Mouse (Mus musculus) hindbrain, postnatal 0 days (tissue): ENCODE measurements around the gene Nrf1. TPM values are rescaled to one million over a fixed set of nuclear protein-coding genes. Genes with fewer than 3 reads are reported as not detected.

Experiments
- ATAC-seq: fragments of 200-750 bp; cut with Nextera tagmentation; 2 replicates; pipeline ENCODE4 v1.8.0; 2017; ENCODE audit warnings: mild to moderate bottlenecking, moderate TSS enrichment, moderate library complexity
- DNase-seq: peaks from one replicate; pipeline ENCODE4 v3.0.0-alpha.2; 2015; ENCODE audit warnings: low spot score
- H3K27ac ChIP-seq: fragments of 300-500 bp; sonication (generic); 2 replicates; pipeline ENCODE4 v1.5.1; 2014; ENCODE audit warnings: mild to moderate bottlenecking
- H3K27me3 ChIP-seq: fragments of 300-500 bp; sonication (generic); 2 replicates; pipeline ENCODE4 v1.6.1; 2014; ENCODE audit warnings: low read length, mixed read lengths; ENCODE audit not compliant: insufficient read depth
- H3K36me3 ChIP-seq: fragments of 300-500 bp; sonication (generic); 2 replicates; pipeline ENCODE4 v1.6.1; 2014; ENCODE audit warnings: low read length, mixed read lengths; ENCODE audit not compliant: insufficient read depth
- H3K4me1 ChIP-seq: fragments of 300-500 bp; sonication (generic); 2 replicates; pipeline ENCODE4 v1.6.1; 2014; ENCODE audit warnings: antibody characterized with exemption, low read length, mixed read lengths; ENCODE audit not compliant: insufficient read depth
- H3K4me2 ChIP-seq: fragments of 300-500 bp; sonication (generic); 2 replicates; pipeline ENCODE4 v1.6.1; 2014; ENCODE audit warnings: low read depth, mild to moderate bottlenecking, low read length, moderate library complexity, mixed read lengths
- H3K4me3 ChIP-seq: fragments of 300-500 bp; sonication (generic); 2 replicates; pipeline ENCODE4 v1.5.1; 2014; ENCODE audit warnings: low read length
- H3K9ac ChIP-seq: fragments of 300-500 bp; sonication (generic); replicated peaks from 2 replicates; pipeline ENCODE4 v1.6.1; 2014; ENCODE audit warnings: mild to moderate bottlenecking, low read length, moderate library complexity, mixed read lengths
- H3K9me3 ChIP-seq: fragments of 300-500 bp; sonication (generic); 2 replicates; pipeline ENCODE4 v1.6.1; 2016; ENCODE audit warnings: low read length, mixed read lengths
- CTCF ChIP-seq: IDR thresholded peaks from 2 replicates; pipeline ENCODE4 v1.5.1; 2016; ENCODE audit warnings: antibody characterized with exemption, control low read depth, low read depth
- WGBS: fragments of 180-500 bp; shearing (Covaris S2); extraction: QIAGEN DNeasy Blood & Tissue Kit; methylation state at CpG from one replicate; pipeline ENCODE4 v1.1.7; 2014; 5-methylcytosine and 5-hydroxymethylcytosine counted together
- polyA plus RNA-seq: library from polyadenylated mRNA; unstranded; fragments of >200 nt; fragmentation: Nextera tagmentation; extraction: Ambion mirVana; gene quantifications from 2 replicates; pipeline ENCODE4 v1.2.1, GENCODE M21; 2015
- total RNA-seq: library from RNA; depleted of rRNA; stranded (reverse); fragments of >200 nt; gene quantifications from 2 replicates; pipeline ENCODE4 v1.2.3, GENCODE M21; 2014

Nrf1 gene
- total and polyA plus RNA-seq, 2 experiments from 2014 or later = 21.3 to 77.7 TPM

DNA sequence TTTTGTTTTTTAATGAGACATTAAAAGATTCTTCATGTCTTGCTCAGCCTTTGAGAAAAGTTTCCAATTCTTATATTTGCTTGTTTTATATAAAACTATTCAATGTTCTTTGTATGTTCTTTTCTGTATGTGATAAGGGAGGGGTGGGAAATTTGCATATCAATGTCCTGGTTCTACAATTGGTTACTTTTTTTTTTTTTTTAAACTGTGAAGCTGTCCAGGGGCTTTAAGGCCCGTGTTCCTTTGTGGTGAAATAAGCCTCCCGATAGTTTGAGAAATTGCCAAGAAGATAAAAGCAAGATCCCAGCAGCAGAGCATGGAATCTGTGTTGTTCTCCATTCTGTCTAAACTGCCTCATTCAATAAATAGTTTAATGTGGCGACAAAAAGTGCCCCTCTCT, 105.3 kb downstream of the Nrf1 start:
- no peaks in the 10 kb centered on the region for H3K9me3 ChIP-seq
- H3K9ac ChIP-seq = no peak overlapping the region
- 28% methylated on average over 3 of the region's 3 CpGs for WGBS
- no peaks in the 10 kb centered on the region for H3K4me1 ChIP-seq
- ATAC-seq (no peak), DNase-seq (no peak)
- no peak for TF ChIP-seq CTCF
- no peak overlapping the region for H3K27ac ChIP-seq
- 0 out of 2 replicates have a peak, but pooled peaks cover 4% of the 10 kb centered on the region for H3K36me3 ChIP-seq
- no peak overlapping the region for H3K4me3 ChIP-seq
- no peaks in the 10 kb centered on the region for H3K27me3 ChIP-seq
- no peak overlapping the region for H3K4me2 ChIP-seq

DNA sequence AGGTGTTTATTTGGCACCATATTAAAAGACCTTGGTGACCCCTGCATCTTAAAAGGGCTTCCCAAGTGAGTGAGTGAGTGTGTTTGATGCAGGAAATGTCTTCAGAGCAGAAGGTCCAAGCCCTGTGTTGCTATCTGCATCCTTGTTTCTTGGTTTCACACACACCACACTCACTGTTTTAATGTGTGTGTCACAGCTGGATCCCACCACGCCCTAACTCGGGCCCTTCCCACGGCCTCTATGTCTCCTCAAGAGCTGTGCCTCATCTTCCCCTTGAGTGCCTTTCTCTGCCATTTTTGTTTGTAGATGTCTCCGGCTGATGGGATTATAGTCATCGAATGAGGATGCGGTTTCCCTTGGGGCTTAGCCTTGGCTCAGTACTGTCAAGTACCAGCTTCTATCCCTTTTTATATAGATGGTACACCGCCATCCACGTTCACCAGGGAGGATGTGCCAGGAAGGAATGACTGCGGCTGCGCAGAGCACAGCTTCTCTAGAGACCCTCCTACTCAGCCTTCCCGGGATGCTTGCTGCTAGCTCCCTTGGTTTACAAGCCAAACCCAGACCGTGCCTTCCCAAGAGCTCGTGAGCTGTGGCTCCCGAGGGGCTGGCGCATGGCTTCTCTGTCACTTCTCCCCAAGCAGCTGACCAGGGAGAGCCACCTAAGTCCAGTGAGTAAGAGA, 106.1 kb downstream of the Nrf1 start:
- no peaks in the 10 kb centered on the region for H3K4me1 ChIP-seq
- DNase-seq (no peak), ATAC-seq (no peak)
- WGBS = 87% methylated on average over 15 of the region's 15 CpGs
- TF ChIP-seq CTCF = no peak
- H3K27me3 ChIP-seq = no peaks in the 10 kb centered on the region
- no peaks in the 10 kb centered on the region for H3K9me3 ChIP-seq
- H3K27ac ChIP-seq = no peak overlapping the region
- H3K4me2 ChIP-seq = no peak overlapping the region
- H3K36me3 ChIP-seq = 0 out of 2 replicates have a peak, but pooled peaks cover 4% of the 10 kb centered on the region
- H3K4me3 ChIP-seq = no peak overlapping the region
- H3K9ac ChIP-seq = no peak overlapping the region

DNA sequence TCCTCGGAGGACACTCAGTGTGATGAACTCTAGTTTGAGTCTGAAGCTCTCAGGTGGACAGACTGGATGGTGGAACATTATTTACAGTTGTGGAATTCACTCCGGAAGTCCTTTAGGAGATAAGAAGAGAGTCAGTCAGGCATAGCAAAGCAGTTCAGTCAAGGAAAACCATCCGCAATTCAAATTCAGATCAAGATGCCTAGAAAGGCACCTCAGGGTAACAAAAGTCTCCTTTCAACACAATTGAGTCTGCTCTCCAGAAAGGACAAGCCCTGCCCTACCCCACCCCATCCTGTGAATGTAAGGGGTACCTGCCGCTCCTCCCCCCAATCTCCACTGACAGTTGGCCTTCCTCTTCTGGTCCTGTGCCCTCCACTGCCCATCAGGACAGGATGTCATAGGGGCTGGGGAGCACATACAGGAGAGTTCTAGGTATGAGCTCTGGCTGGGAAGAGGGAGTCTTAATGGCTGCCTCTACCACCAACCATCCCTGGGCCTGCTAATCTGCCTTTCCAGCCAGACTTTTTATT, 111.8 kb downstream of the Nrf1 start:
- Histone ChIP-seq H3K36me3 (no peaks in the 10 kb centered on the region), H3K9me3 (no peaks in the 10 kb centered on the region), H3K4me2 (no peak overlapping the region), H3K4me3 (no peak overlapping the region), H3K27ac (no peak overlapping the region), H3K4me1 (no peaks in the 10 kb centered on the region), H3K27me3 (no peaks in the 10 kb centered on the region), H3K9ac (no peak overlapping the region)
- WGBS = 44% methylated on average over 4 of the region's 4 CpGs
- no peak for DNase-seq
- TF ChIP-seq CTCF = no peak
- ATAC-seq = no peak

DNA sequence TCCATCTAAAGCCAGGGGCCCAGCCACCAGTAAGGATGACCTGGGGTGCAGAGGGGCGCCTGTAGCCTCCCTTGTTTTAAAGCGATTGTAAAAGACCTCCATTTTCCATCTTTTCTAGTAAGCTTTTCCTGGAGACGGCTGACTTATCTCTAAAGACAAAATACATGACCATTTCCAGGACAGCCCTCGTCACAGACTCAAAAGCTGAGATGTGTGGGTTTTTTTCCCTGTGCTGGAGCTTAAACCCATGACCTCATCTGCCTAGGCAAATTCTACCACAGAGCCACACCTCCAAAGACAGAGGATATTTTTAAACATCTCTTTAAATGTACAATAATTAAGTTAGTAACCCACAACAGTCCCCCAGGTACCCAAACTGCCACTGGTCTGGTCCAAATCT, 112.6 kb downstream of the Nrf1 start:
- DNase-seq (no peak), ATAC-seq (no peak)
- Histone ChIP-seq H3K27me3 (no peaks in the 10 kb centered on the region), H3K36me3 (no peaks in the 10 kb centered on the region), H3K27ac (no peak overlapping the region), H3K4me2 (no peak overlapping the region), H3K9ac (no peak overlapping the region), H3K4me3 (no peak overlapping the region), H3K4me1 (no peaks in the 10 kb centered on the region), H3K9me3 (no peaks in the 10 kb centered on the region)
- WGBS = 73% methylated on average over 4 of the region's 4 CpGs
- no peak for TF ChIP-seq CTCF

DNA sequence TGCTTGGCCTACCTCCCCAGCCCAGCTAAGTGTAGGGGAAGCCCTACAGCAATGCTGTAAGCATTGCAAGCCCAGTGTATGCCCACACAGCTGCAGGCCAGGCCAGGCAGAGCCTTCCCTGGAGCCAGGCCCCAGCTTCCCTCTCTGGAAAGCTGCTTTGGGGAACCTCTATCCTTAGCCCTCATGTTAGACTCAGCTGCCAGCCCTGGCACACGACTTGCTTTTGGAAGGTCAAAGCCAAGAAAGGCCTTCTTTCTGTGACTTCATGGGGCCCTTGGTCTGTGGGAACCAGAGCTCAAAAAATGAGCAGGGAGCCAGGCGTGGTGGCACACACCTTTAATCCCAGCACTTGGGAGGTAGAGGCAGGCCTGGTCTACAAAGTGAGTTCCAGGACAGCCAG, 113.8 kb downstream of the Nrf1 start:
- no peak for TF ChIP-seq CTCF
- 78% methylated on average over 2 of the region's 2 CpGs for WGBS
- no peak overlapping the region for H3K27ac ChIP-seq
- H3K4me3 ChIP-seq = no peak overlapping the region
- H3K9ac ChIP-seq = no peak overlapping the region
- no peaks in the 10 kb centered on the region for H3K4me1 ChIP-seq
- H3K27me3 ChIP-seq = no peaks in the 10 kb centered on the region
- DNase-seq (no peak), ATAC-seq (no peak)
- no peaks in the 10 kb centered on the region for H3K36me3 ChIP-seq
- H3K4me2 ChIP-seq = no peak overlapping the region
- H3K9me3 ChIP-seq = no peaks in the 10 kb centered on the region

DNA sequence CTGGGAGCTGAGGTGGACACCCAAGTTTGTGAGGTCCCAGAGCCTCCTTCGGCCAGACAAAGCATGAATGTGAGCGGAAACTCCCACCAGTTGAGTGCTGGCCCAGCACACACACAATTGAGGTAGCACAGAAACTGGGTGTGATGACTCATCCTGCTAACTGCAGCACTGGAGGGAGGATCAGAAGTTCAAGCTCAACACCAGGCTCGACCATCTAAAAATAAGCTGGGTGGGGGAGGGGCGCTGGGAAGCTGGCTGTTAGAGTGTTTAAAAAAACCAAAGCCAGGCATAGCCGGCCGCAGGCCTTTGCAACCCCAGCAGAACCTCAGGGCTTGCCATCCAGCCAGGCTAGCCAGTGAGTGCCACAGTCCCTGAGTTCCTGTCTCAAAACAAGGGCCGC, 114.3 kb downstream of the Nrf1 start:
- no peaks in the 10 kb centered on the region for H3K27me3 ChIP-seq
- 59% methylated on average over 7 of the region's 7 CpGs for WGBS
- ATAC-seq (no peak), DNase-seq (no peak)
- H3K4me1 ChIP-seq = no peaks in the 10 kb centered on the region
- no peak overlapping the region for H3K9ac ChIP-seq
- no peak overlapping the region for H3K27ac ChIP-seq
- H3K36me3 ChIP-seq = no peaks in the 10 kb centered on the region
- H3K4me2 ChIP-seq = no peak overlapping the region
- TF ChIP-seq CTCF = no peak
- no peak overlapping the region for H3K4me3 ChIP-seq
- no peaks in the 10 kb centered on the region for H3K9me3 ChIP-seq

DNA sequence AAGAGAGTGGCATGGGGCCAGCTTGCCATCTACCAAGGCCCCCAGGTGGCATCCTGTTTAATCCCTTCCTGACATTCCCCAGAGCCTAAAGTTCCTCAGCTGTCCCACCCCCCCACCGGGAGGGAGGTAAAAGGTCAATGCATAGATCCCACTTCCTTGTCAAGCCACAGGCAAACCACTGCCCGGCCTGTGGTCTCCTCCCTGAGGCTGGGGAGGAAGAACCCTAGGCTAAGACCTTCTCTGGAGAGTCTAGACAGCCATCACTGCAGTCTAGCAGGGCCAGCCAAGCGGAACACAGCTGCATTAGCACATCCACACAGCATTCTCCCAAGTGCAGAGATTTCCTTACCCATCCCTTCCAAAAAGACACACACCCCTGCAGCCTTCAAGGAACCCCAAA, 118.6 kb downstream of the Nrf1 start:
- peaks cover 9% of the 10 kb centered on the region; the same call in 1 of the 2 replicates for H3K27me3 ChIP-seq
- no peak for DNase-seq
- no peaks in the 10 kb centered on the region for H3K9me3 ChIP-seq
- ATAC-seq = no peak
- no peak overlapping the region for H3K4me2 ChIP-seq
- WGBS = 54% methylated on average over 3 of the region's 3 CpGs
- H3K36me3 ChIP-seq = no peaks in the 10 kb centered on the region
- no peak for TF ChIP-seq CTCF
- no peaks in the 10 kb centered on the region for H3K4me1 ChIP-seq
- H3K27ac ChIP-seq = no peak overlapping the region
- no peak overlapping the region for H3K4me3 ChIP-seq
- H3K9ac ChIP-seq = no peak overlapping the region
